Mouse (Mus musculus) liver, embryonic 14.5 days (tissue): ENCODE measurements around the gene Gm13272.
"Not testable (repeated sequence)": the region's sequence is repeated elsewhere in the genome, so short reads cannot be mapped to it uniquely, and the experiment has no call there.

ENCODE experiments used
- CTCF ChIP-seq: IDR thresholded peaks from 2 replicates; pipeline ENCODE4 v1.5.1; 2016; ENCODE audit warnings: antibody characterized with exemption, low read depth, control low read depth
- EP300 ChIP-seq: IDR thresholded peaks from 2 replicates; pipeline ENCODE4 v1.6.1; 2016; ENCODE audit warnings: antibody characterized with exemption, low read depth

GRCm38 (mm10) chr4:88761776-88762175 lies 17.9 kb upstream of the Gm13272 start:
- TF ChIP-seq CTCF, EP300: not testable (repeated sequence)
